Mouse (Mus musculus) midbrain, embryonic 16.5 days (tissue): ENCODE data around the gene Creb3l4. TPM values are rescaled to one million over a fixed set of nuclear protein-coding genes. Genes with fewer than 3 reads are reported as not detected.
"Not testable (repeated sequence)": the region's sequence is repeated elsewhere in the genome, so short reads cannot be mapped to it uniquely, and the experiment has no call there.

Experiments
- ATAC-seq: fragments of 200-750 bp; cut with Nextera tagmentation; 2 replicates; pipeline ENCODE4 v1.8.0; 2017; ENCODE audit warnings: moderate TSS enrichment
- H3K27ac ChIP-seq: fragments of 300-500 bp; sonication (generic); 2 replicates; pipeline ENCODE4 v1.5.1; 2014; ENCODE audit warnings: mild to moderate bottlenecking, low read length, mixed read lengths
- H3K27me3 ChIP-seq: fragments of 300-500 bp; sonication (generic); 2 replicates; pipeline ENCODE4 v1.6.1; 2014; ENCODE audit warnings: low read depth, low read length, mixed read lengths; ENCODE audit not compliant: control insufficient read depth, insufficient read depth
- H3K36me3 ChIP-seq: fragments of 300-500 bp; sonication (generic); 2 replicates; pipeline ENCODE4 v1.6.1; 2014; ENCODE audit warnings: mild to moderate bottlenecking, low read length, moderate library complexity, mixed read lengths; ENCODE audit not compliant: control insufficient read depth, insufficient read depth
- H3K4me1 ChIP-seq: fragments of 300-500 bp; sonication (generic); 2 replicates; pipeline ENCODE4 v1.6.1; 2014; ENCODE audit warnings: mild to moderate bottlenecking, low read length, mixed read lengths; ENCODE audit not compliant: control insufficient read depth, insufficient read depth
- H3K4me2 ChIP-seq: fragments of 300-500 bp; sonication (generic); 2 replicates; pipeline ENCODE4 v1.6.1; 2014; ENCODE audit warnings: mild to moderate bottlenecking, low read length, mixed read lengths
- H3K4me3 ChIP-seq: fragments of 300-500 bp; sonication (generic); 2 replicates; pipeline ENCODE4 v1.5.1; 2014; ENCODE audit warnings: low read depth, mild to moderate bottlenecking, low read length, moderate library complexity, mixed read lengths
- H3K9ac ChIP-seq: fragments of 300-500 bp; sonication (generic); 2 replicates; pipeline ENCODE4 v1.6.1; 2014; ENCODE audit warnings: low read depth, low read length, mixed read lengths
- H3K9me3 ChIP-seq: fragments of 300-500 bp; sonication (generic); replicated peaks from 2 replicates; pipeline ENCODE4 v1.6.1; 2014; ENCODE audit warnings: mild to moderate bottlenecking, low read length, mixed read lengths; ENCODE audit not compliant: control insufficient read depth, poor library complexity, severe bottlenecking
- WGBS: fragments of 180-500 bp; shearing (Covaris S2); extraction: QIAGEN DNeasy Blood & Tissue Kit; methylation state at CpG from one replicate; pipeline ENCODE4 v1.1.7; 2014; 5-methylcytosine and 5-hydroxymethylcytosine counted together
- polyA plus RNA-seq: library from polyadenylated mRNA; unstranded; fragments of >200 nt; fragmentation: Nextera tagmentation; extraction: Ambion mirVana; gene quantifications from 2 replicates; pipeline ENCODE4 v1.2.1, GENCODE M21; 2015

The Creb3l4 gene
- polyA plus RNA-seq, 1 experiment from 2014 or later: 1.1 TPM

GRCm38 (mm10) chr3:90255784-90256353 is 12.6 kb upstream of the Creb3l4 start:
- Histone ChIP-seq H3K9me3 (no peaks in the 10 kb centered on the region), H3K4me2 (no peak overlapping the region; the same call in 1 of the 2 replicates), H3K36me3 (peaks cover 22% of the 10 kb centered on the region), H3K4me1 (peaks cover 16% of the 10 kb centered on the region), H3K27me3 (no peaks in the 10 kb centered on the region), H3K9ac (no peak overlapping the region), H3K27ac (no peak overlapping the region), H3K4me3 (no peak overlapping the region)
- no peak for ATAC-seq
- 95% methylated on average over 14 of the region's 14 CpGs for WGBS

GRCm38 (mm10) chr3:90255194-90255565 is 11.9 kb upstream of the Creb3l4 start:
- no peak overlapping the region for H3K27ac ChIP-seq
- 25% methylated on average over 2 of the region's 2 CpGs for WGBS

GRCm38 (mm10) chr3:90254419-90255193 is 11.3 kb upstream of the Creb3l4 start:
- Histone ChIP-seq H3K36me3 (peaks cover 11% of the 10 kb centered on the region), H3K4me1 (peaks cover 16% of the 10 kb centered on the region), H3K27me3 (no peaks in the 10 kb centered on the region), H3K9ac (peak overlapping the region; percentile 80), H3K4me2 (peak overlapping the region; percentile 79), H3K27ac (peak overlapping the region; percentile 71), H3K4me3 (peak overlapping the region; percentile 67), H3K9me3 (no peaks in the 10 kb centered on the region)
- under 1% methylated on average over 41 of the region's 41 CpGs for WGBS
- peak; percentile 59 for ATAC-seq

More at GRCm38 (mm10) chr3:90255194-90255565, 11.9 kb upstream of the Creb3l4 start:
- Histone ChIP-seq H3K27me3 (no peaks in the 10 kb centered on the region), H3K4me1 (peaks cover 16% of the 10 kb centered on the region), H3K9me3 (no peaks in the 10 kb centered on the region), H3K9ac (peak overlapping the region; percentile 80), H3K36me3 (peaks cover 17% of the 10 kb centered on the region), H3K4me2 (peak overlapping the region; percentile 79), H3K4me3 (peak overlapping the region; percentile 67)
- ATAC-seq: no peak

- Histone ChIP-seq H3K27ac (peak within 1 kb of the TSS; percentile 71), H3K4me2 (peak within 1 kb of the TSS; percentile 79), H3K9ac (peak within 1 kb of the TSS; percentile 80), H3K27me3 (no peaks in the 10 kb centered on the region), H3K4me1 (peaks cover 23% of the 10 kb centered on the region), H3K4me3 (peak within 1 kb of the TSS; percentile 67), H3K36me3 (0 out of 2 replicates have a peak, but pooled peaks cover 4% of the 10 kb centered on the region), H3K9me3 (no peaks in the 10 kb centered on the region)
- WGBS: 2% methylated on average over 39 of the region's 40 CpGs
- peak; percentile 97 for ATAC-seq
Measured at GRCm38 (mm10) chr3:90253653-90254418, 10.5 kb upstream of the Creb3l4 start, which contains the start of gene Crtc2. Crtc2 (plus strand) TSS chr3:90254163.

GRCm38 (mm10) chr3:90253174-90253573 is 9.9 kb upstream of the Creb3l4 start:
- H3K36me3 ChIP-seq, H3K4me3 ChIP-seq, H3K9ac ChIP-seq, ATAC-seq, H3K9me3 ChIP-seq, H3K27ac ChIP-seq, H3K27me3 ChIP-seq: not testable (repeated sequence)
- WGBS: 74% methylated on average over 1 of the region's 1 CpGs
- Histone ChIP-seq H3K4me1 (peaks cover 27% of the 10 kb centered on the region), H3K4me2 (peak overlapping the region; percentile 41; the same call in 1 of the 2 replicates)

- H3K4me3 ChIP-seq, ATAC-seq, H3K27me3 ChIP-seq, H3K4me2 ChIP-seq, H3K9me3 ChIP-seq, H3K27ac ChIP-seq, H3K36me3 ChIP-seq, H3K9ac ChIP-seq: not testable (repeated sequence)
- WGBS: 94% methylated on average over 2 of the region's 2 CpGs
- peaks cover 27% of the 10 kb centered on the region for H3K4me1 ChIP-seq
Measured at GRCm38 (mm10) chr3:90252659-90253058, 9.3 kb upstream of the Creb3l4 start.

- H3K9me3 ChIP-seq, ATAC-seq, H3K9ac ChIP-seq, H3K27me3 ChIP-seq, H3K4me2 ChIP-seq, H3K36me3 ChIP-seq, H3K27ac ChIP-seq, H3K4me3 ChIP-seq: not testable (repeated sequence)
- peaks cover 29% of the 10 kb centered on the region for H3K4me1 ChIP-seq
- WGBS: 95% methylated on average over 9 of the region's 12 CpGs
Measured at GRCm38 (mm10) chr3:90251731-90252226, 8.5 kb upstream of the Creb3l4 start.

GRCm38 (mm10) chr3:90250791-90251190 is 7.5 kb upstream of the Creb3l4 start:
- H3K27ac ChIP-seq: no peak overlapping the region
- ATAC-seq: no peak
- WGBS: 87% methylated on average over 6 of the region's 6 CpGs
- H3K4me3 ChIP-seq: no peak overlapping the region
- peaks cover 25% of the 10 kb centered on the region for H3K4me1 ChIP-seq
- H3K9me3 ChIP-seq: no peaks in the 10 kb centered on the region
- no peak overlapping the region for H3K4me2 ChIP-seq
- H3K9ac ChIP-seq: no peak overlapping the region
- no peaks in the 10 kb centered on the region for H3K27me3 ChIP-seq
- H3K36me3 ChIP-seq: no peaks in the 10 kb centered on the region
